Mouse (Mus musculus) megakaryocyte-erythroid progenitor cell, adult 5 weeks (primary cell): ENCODE data around the gene Sardh. TPM values are rescaled to one million over a fixed set of nuclear protein-coding genes. Genes with fewer than 3 reads are reported as not detected.

Source experiments
- polyA plus RNA-seq: library from polyadenylated mRNA; stranded (reverse); fragments of >175 nt; gene quantifications from 2 replicates; pipeline ENCODE4 v1.2.3, GENCODE M21; 2012

The Sardh gene
- 2.1 and 3.7 TPM in 2 replicates for polyA plus RNA-seq

GRCm38 (mm10) chr2:27248211-27248610, at the start of gene Sardh:
Gene Sardh (minus strand): TSS chr2:27248337.

GRCm38 (mm10) chr2:27164796-27165590, 83.1 kb downstream of the Sardh start, which contains the start of gene Dbh:
Gene Dbh (plus strand): TSS chr2:27165233.

GRCm38 (mm10) chr2:27141950-27142693, 106.0 kb downstream of the Sardh start, which contains the start of gene Fam163b:
Gene Fam163b (minus strand): TSS chr2:27142491.

Other genes with a start within 250 kb of the Sardh start
- gene Cacfd1, start 238.4 kb downstream of the Sardh start, polyA plus RNA-seq = 11.0 and 11.4 TPM in 2 replicates
- 10.4 and 13.4 TPM in 2 replicates for gene Slc2a6, start 220.3 kb downstream of the Sardh start, polyA plus RNA-seq
- not detected in 2 replicates for gene Mymk, start 176.2 kb downstream of the Sardh start, polyA plus RNA-seq
- not detected in 2 replicates for gene Adamtsl2, start 169.0 kb downstream of the Sardh start, polyA plus RNA-seq
- gene Fam163b, start 105.8 kb downstream of the Sardh start, polyA plus RNA-seq = not detected in 2 replicates
- not detected in 2 replicates for gene Dbh, start 83.1 kb downstream of the Sardh start, polyA plus RNA-seq
- gene Vav2, start 178.7 kb upstream of the Sardh start, polyA plus RNA-seq = 14.4 and 16.1 TPM in 2 replicates
- gene Brd3os, start 194.0 kb upstream of the Sardh start, polyA plus RNA-seq = 0.66 and 1.2 TPM in 2 replicates